Mouse (Mus musculus) lung, embryonic 16.5 days (tissue): Measurements from ENCODE around the gene Fam185a. TPM values are rescaled to one million over a fixed set of nuclear protein-coding genes. Genes with fewer than 3 reads are reported as not detected.

ENCODE experiments used
- ATAC-seq: fragments of 200-750 bp; cut with Nextera tagmentation; 2 replicates; pipeline ENCODE4 v1.8.0; 2017; ENCODE audit warnings: low read depth, mild to moderate bottlenecking, moderate library complexity
- H3K27ac ChIP-seq: fragments of 300-500 bp; sonication (generic); 2 replicates; pipeline ENCODE4 v1.5.1; 2014; ENCODE audit warnings: mild to moderate bottlenecking, control low read depth, low read length
- H3K27me3 ChIP-seq: fragments of 300-500 bp; sonication (generic); 2 replicates; pipeline ENCODE4 v1.6.1; 2014; ENCODE audit warnings: low read depth, low read length, mixed read lengths; ENCODE audit not compliant: control insufficient read depth, insufficient read depth
- H3K36me3 ChIP-seq: fragments of 300-500 bp; sonication (generic); 2 replicates; pipeline ENCODE4 v1.6.1; 2014; ENCODE audit warnings: low read length; ENCODE audit not compliant: control insufficient read depth, insufficient read depth
- H3K4me1 ChIP-seq: fragments of 300-500 bp; sonication (generic); replicated peaks from 2 replicates; pipeline ENCODE4 v1.6.1; 2014; ENCODE audit warnings: low read length, mixed read lengths; ENCODE audit not compliant: control insufficient read depth, insufficient read depth
- H3K4me2 ChIP-seq: fragments of 300-500 bp; sonication (generic); 2 replicates; pipeline ENCODE4 v1.6.1; 2014; ENCODE audit warnings: low read depth, low read length, control low read depth
- H3K4me3 ChIP-seq: fragments of 300-500 bp; sonication (generic); 2 replicates; pipeline ENCODE4 v1.5.1; 2014; ENCODE audit warnings: mild to moderate bottlenecking, low read length, control low read depth
- H3K9ac ChIP-seq: fragments of 300-500 bp; sonication (generic); 2 replicates; pipeline ENCODE4 v1.6.1; 2014; ENCODE audit warnings: low read length, control low read depth
- H3K9me3 ChIP-seq: fragments of 300-500 bp; sonication (generic); 2 replicates; pipeline ENCODE4 v1.6.1; 2016; ENCODE audit warnings: low read length; ENCODE audit not compliant: control insufficient read depth
- WGBS: fragments of 180-500 bp; shearing (Covaris S2); extraction: QIAGEN DNeasy Blood & Tissue Kit; methylation state at CpG from one replicate; pipeline ENCODE4 v1.1.7; 2014; 5-methylcytosine and 5-hydroxymethylcytosine counted together
- polyA plus RNA-seq: library from polyadenylated mRNA; unstranded; fragments of >200 nt; fragmentation: Nextera tagmentation; extraction: Ambion mirVana; gene quantifications from 2 replicates; pipeline ENCODE4 v1.2.1, GENCODE M21; 2015

Fam185a gene
- polyA plus RNA-seq, 1 experiment from 2014 or later: 4.0 TPM

DNA sequence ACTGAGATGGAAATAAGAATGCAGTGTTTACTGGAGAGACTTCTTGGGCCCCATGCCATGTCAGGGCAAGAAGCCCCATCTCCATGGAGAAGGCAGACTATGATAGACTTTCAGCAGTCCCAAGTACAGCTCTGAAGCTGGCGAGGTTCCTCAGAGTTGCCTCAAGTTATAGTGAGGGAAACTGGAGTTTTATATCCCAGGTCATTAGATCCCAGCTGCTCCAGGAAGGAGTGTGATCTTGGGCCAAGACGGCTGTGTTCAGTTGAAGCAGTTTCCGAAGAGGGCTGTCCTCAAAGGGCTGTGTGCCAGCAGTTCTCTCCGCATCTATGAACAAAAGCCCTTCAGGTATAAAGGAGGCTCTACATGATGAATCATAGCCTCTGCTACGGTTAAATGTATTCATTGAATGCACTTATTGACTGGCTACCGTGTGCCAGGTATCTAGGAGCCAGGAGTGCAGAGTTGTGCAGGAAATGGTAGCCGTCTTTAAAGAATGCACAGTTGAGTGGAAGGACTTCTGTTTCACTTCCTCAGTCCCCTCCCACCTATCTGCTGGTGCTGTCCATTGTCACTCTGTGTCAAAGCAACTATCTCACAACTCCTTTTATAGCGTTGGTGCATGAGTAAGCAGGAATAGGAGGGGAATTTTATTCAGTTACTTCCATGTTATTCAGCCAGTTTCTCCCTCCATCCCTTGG is 16.2 kb downstream of the Fam185a start:
- Histone ChIP-seq H3K27me3 (no peaks in the 10 kb centered on the region), H3K4me1 (peaks cover 14% of the 10 kb centered on the region), H3K4me2 (no peak overlapping the region), H3K4me3 (no peak overlapping the region), H3K27ac (peak overlapping the region; percentile 31), H3K9me3 (no peaks in the 10 kb centered on the region), H3K9ac (no peak overlapping the region), H3K36me3 (no peaks in the 10 kb centered on the region)
- 37% methylated on average over 8 of the region's 8 CpGs for WGBS
- peak; percentile 74 for ATAC-seq

DNA sequence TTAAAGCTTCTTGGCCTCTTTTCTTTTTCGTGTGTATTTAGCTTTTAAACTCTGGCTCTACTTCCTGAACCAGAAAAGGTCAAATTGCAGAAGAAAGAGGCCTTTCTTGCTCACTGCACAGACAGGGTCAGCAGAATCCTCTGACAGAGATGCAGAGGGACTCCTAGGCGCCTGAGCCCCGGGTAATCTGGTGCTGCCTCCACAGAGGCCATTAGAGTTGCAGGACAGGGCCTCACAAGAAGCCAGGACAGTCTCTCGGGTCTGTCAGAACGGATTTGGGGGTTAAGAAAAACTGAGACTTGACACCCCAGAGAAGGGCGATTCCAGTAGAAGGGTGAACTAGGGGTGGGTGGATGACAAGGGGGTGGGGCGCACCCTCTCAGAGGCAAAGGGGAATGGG is 42.6 kb downstream of the Fam185a start:
- Histone ChIP-seq H3K4me3 (no peak overlapping the region), H3K9ac (no peak overlapping the region), H3K9me3 (no peaks in the 10 kb centered on the region), H3K4me2 (no peak overlapping the region), H3K27ac (peak overlapping the region; percentile 59), H3K27me3 (no peaks in the 10 kb centered on the region), H3K4me1 (no peaks in the 10 kb centered on the region; the same call in 1 of the 2 replicates), H3K36me3 (no peaks in the 10 kb centered on the region)
- ATAC-seq: peak; percentile 62
- WGBS: 57% methylated on average over 7 of the region's 7 CpGs

GRCm38 (mm10) chr5:21468100-21468499 is 43.3 kb downstream of the Fam185a start:
- no peaks in the 10 kb centered on the region; the same call in 1 of the 2 replicates for H3K4me1 ChIP-seq
- no peaks in the 10 kb centered on the region for H3K9me3 ChIP-seq
- no peaks in the 10 kb centered on the region for H3K27me3 ChIP-seq
- H3K4me2 ChIP-seq: no peak overlapping the region
- no peak overlapping the region for H3K9ac ChIP-seq
- no peak overlapping the region for H3K27ac ChIP-seq
- no peak overlapping the region for H3K4me3 ChIP-seq
- no peak for ATAC-seq
- H3K36me3 ChIP-seq: no peaks in the 10 kb centered on the region
- 87% methylated on average over 12 of the region's 12 CpGs for WGBS

- Histone ChIP-seq H3K27me3 (no peaks in the 10 kb centered on the region), H3K9ac (no peak overlapping the region), H3K4me2 (no peak overlapping the region), H3K9me3 (no peaks in the 10 kb centered on the region), H3K27ac (no peak overlapping the region), H3K4me1 (peaks cover 4% of the 10 kb centered on the region; the same call in 1 of the 2 replicates), H3K36me3 (no peaks in the 10 kb centered on the region), H3K4me3 (no peak overlapping the region)
- 87% methylated on average over 5 of the region's 5 CpGs for WGBS
- ATAC-seq: no peak
These were observed 53.7 kb downstream of the Fam185a start for GRCm38 (mm10) chr5:21478428-21478827.

DNA sequence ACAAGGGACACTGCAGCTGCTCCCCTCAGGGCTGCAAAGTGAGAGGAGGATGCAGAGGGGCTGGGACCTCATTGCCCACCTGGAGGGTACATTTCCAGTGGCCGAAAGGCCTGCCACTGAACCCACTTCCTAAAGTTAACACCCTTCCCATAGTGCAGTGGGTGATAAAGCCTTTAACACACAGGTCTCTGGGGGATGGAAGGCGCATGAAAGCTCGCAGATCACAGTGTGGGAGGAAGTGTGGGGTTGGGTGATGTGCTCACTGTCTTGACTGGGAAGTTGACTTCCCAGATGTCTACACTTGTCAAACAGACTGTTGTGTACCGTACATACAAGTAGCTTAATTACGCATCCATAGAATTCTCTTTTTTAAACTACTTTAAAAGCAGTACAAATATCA is 55.0 kb downstream of the Fam185a start:
- peaks cover 4% of the 10 kb centered on the region; the same call in 1 of the 2 replicates for H3K4me1 ChIP-seq
- H3K4me2 ChIP-seq: no peak overlapping the region
- H3K9me3 ChIP-seq: no peaks in the 10 kb centered on the region
- H3K4me3 ChIP-seq: no peak overlapping the region
- 82% methylated on average over 5 of the region's 5 CpGs for WGBS
- no peak for ATAC-seq
- H3K27ac ChIP-seq: no peak overlapping the region
- H3K9ac ChIP-seq: no peak overlapping the region
- H3K36me3 ChIP-seq: no peaks in the 10 kb centered on the region
- H3K27me3 ChIP-seq: no peaks in the 10 kb centered on the region

DNA sequence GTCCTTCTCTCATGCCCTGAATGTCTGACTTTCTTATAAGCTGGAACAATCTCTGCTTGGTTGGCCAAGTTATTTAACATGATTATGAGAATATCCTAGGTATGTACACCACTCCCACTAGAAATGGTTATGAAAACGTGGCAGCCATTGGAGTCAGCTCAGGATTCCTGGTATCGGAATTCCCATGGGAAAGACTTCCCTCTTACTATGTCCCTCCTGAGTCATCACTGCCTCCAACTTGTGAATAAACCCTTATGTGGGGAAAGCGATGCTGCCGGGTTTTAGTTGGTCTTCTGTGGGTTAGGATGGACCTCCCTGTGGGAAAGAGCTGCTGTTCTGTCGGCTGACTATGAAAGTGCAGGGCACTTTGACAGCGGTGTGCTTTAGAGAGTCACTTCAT is 56.8 kb downstream of the Fam185a start:
- no peaks in the 10 kb centered on the region for H3K27me3 ChIP-seq
- H3K27ac ChIP-seq: no peak overlapping the region
- H3K36me3 ChIP-seq: no peaks in the 10 kb centered on the region
- no peaks in the 10 kb centered on the region for H3K9me3 ChIP-seq
- H3K4me3 ChIP-seq: no peak overlapping the region
- 89% methylated on average over 6 of the region's 6 CpGs for WGBS
- ATAC-seq: no peak
- H3K4me1 ChIP-seq: peaks cover 4% of the 10 kb centered on the region; the same call in 1 of the 2 replicates
- no peak overlapping the region for H3K4me2 ChIP-seq
- H3K9ac ChIP-seq: no peak overlapping the region

GRCm38 (mm10) chr5:21482446-21483222 is 57.9 kb downstream of the Fam185a start:
- Histone ChIP-seq H3K27me3 (no peaks in the 10 kb centered on the region), H3K4me1 (peaks cover 4% of the 10 kb centered on the region; the same call in 1 of the 2 replicates), H3K9ac (no peak overlapping the region), H3K36me3 (no peaks in the 10 kb centered on the region), H3K9me3 (no peaks in the 10 kb centered on the region), H3K4me2 (no peak overlapping the region), H3K4me3 (no peak overlapping the region), H3K27ac (no peak overlapping the region)
- 43% methylated on average over 11 of the region's 11 CpGs for WGBS
- ATAC-seq: no peak

- Histone ChIP-seq H3K27ac (no peak overlapping the region), H3K4me3 (no peak overlapping the region), H3K4me2 (no peak overlapping the region), H3K9me3 (no peaks in the 10 kb centered on the region), H3K4me1 (peaks cover 4% of the 10 kb centered on the region; the same call in 1 of the 2 replicates), H3K9ac (no peak overlapping the region), H3K36me3 (no peaks in the 10 kb centered on the region), H3K27me3 (no peaks in the 10 kb centered on the region)
- ATAC-seq: no peak
- 73% methylated on average over 8 of the region's 8 CpGs for WGBS
These were observed 58.5 kb downstream of the Fam185a start for GRCm38 (mm10) chr5:21483275-21483674.

DNA sequence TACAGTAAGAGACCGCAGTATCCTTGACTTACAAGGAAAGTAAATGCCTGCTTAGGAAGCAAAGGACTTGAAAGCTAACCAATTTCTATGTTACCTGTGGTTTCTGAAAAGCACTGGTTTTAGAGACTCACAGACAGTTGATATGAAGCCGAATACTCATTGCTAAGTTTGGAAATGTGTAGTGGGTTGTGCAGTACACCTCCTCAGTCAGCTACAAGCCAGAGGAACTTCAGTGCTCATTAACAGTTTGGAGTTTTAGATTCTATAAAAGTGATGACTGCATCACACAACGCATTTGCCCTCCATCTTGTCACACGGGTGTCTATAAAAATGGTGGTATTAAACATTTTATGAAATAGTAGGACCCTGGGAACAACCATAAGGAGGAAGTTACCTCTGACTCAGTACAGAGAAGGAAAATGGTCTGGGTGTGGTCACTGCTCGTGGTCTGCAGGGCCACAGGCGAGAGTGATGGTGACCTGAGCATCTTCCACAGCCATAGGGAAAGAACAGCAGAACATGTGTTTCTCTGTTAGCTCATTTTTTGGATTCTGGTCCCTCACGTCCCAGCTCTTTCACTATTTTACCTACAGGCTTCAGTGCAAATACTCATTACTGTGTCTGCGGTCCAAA is 60.6 kb downstream of the Fam185a start:
- no peak overlapping the region for H3K27ac ChIP-seq
- H3K4me3 ChIP-seq: no peak overlapping the region
- no peaks in the 10 kb centered on the region for H3K9me3 ChIP-seq
- H3K4me2 ChIP-seq: no peak overlapping the region
- 90% methylated on average over 8 of the region's 8 CpGs for WGBS
- H3K36me3 ChIP-seq: no peaks in the 10 kb centered on the region
- peaks cover 6% of the 10 kb centered on the region; the same call in 1 of the 2 replicates for H3K4me1 ChIP-seq
- ATAC-seq: no peak
- no peaks in the 10 kb centered on the region for H3K27me3 ChIP-seq
- no peak overlapping the region for H3K9ac ChIP-seq
